Mouse (Mus musculus): ENCODE data around the gene Mecr. TPM values are rescaled to one million over a fixed set of nuclear protein-coding genes. Genes with fewer than 3 reads are reported as not detected.

Gene Mecr
- polyA plus RNA-seq, 1 experiment from 2014 or later: 57.5 TPM

DNA sequence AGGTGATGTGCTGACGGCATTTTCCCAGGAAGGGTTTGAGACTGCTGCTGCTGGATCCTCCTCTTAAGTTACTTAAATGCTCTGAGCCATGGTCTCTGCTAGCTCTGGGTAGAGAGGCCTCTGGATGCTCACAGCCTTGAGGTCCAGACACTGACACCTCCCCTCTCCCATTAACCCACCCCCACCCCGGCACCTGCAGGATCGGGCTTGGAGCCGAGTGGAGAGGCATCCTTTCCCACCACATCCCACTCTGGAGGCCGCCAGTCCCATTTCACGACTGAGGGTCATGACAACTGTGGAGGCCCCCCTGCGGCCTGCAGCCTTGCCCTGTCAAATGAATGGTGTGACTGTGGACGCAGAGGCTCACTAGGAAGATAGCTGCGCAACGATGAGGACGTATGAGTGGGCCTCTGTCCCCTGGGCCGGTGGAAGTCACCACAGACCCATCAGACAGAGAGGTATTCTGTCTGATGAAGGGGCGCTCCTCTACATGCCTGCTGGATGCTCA is 72.6 kb downstream of the Mecr start:
- H3K4me3 ChIP-seq (replicated peaks): 0 out of 2 replicates have a peak overlapping the region, but pooled peaks have one; percentile 23
- peaks cover 46% of the 10 kb centered on the region for H3K4me1 ChIP-seq
- no peak overlapping the region for H3K27ac ChIP-seq
- no peaks in the 10 kb centered on the region for H3K36me3 ChIP-seq
- H3K4me2 ChIP-seq: peak overlapping the region; percentile 55; the same call in 1 of the 2 replicates
- 33% methylated on average over 13 of the region's 13 CpGs for WGBS
- H3K9me3 ChIP-seq: no peaks in the 10 kb centered on the region
- H3K27me3 ChIP-seq (replicated peaks): peaks cover 45% of the 10 kb centered on the region
- no peak overlapping the region for H3K9ac ChIP-seq
- ATAC-seq (ENCODE audit: insufficient read depth, low FRiP score, low read depth): no peak

DNA sequence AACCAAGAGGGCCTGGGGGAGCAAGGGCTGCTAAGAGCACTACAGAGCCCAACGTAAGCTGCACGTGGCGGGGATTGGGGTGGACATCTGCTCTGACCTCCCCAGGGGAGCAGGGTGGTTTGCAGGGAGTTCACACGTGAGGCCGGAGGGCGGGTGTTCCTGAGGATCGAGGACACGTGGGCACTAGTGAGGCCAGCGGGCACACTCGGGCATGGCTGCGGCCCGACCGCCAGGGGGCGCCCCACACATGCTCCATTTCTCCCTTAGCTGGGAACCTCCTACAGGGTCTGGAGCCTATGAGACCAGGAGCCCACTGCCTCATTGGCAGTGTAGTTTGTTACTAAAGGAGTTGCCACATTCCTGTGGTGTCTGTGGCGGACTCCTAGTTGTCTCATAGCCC is 73.2 kb downstream of the Mecr start:
- ATAC-seq (ENCODE audit: insufficient read depth, low FRiP score, low read depth): no peak
- no peak overlapping the region for H3K4me2 ChIP-seq
- no peaks in the 10 kb centered on the region for H3K9me3 ChIP-seq
- H3K27me3 ChIP-seq (replicated peaks): peaks cover 47% of the 10 kb centered on the region
- H3K9ac ChIP-seq: no peak overlapping the region
- H3K27ac ChIP-seq: no peak overlapping the region
- H3K36me3 ChIP-seq: no peaks in the 10 kb centered on the region
- no peak overlapping the region for H3K4me3 ChIP-seq (replicated peaks)
- peaks cover 51% of the 10 kb centered on the region for H3K4me1 ChIP-seq
- WGBS: 9% methylated on average over 15 of the region's 15 CpGs

DNA sequence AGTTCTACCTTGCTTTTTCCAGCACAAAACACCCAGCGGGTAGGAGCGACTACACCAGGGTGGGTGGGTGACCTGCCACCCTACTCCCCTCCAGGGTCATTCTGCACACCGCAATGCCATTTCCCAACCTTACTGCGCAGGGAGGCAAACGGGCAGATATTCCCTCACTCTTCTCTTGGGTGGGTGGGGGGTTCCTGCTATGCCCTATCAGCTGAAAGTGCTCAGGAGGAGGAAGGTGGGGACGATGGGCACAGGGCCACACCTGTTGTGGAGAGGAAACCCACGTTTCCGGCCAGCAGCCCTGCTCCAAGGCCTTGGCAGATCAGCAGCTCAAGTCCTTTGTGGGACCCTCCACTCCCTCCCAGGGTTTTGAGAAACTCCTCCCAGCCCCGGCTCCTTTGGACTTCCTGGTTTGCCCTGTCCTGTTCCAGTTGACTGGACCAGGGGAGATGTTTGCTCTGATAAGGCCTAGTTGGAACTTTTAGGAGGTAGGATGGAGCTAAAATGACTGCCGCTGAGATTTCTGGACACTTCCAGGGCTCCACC is 73.8 kb downstream of the Mecr start:
- WGBS: 69% methylated on average over 10 of the region's 10 CpGs
- peaks cover 57% of the 10 kb centered on the region for H3K4me1 ChIP-seq

More for the DNA sequence above, 73.8 kb downstream of the Mecr start:
- H3K27me3 ChIP-seq (replicated peaks): peaks cover 53% of the 10 kb centered on the region
- no peak overlapping the region for H3K4me2 ChIP-seq
- ATAC-seq (ENCODE audit: insufficient read depth, low FRiP score, low read depth): no peak
- H3K9me3 ChIP-seq: no peaks in the 10 kb centered on the region
- H3K9ac ChIP-seq: no peak overlapping the region
- H3K4me3 ChIP-seq (replicated peaks): no peak overlapping the region
- H3K36me3 ChIP-seq: no peaks in the 10 kb centered on the region
- H3K27ac ChIP-seq: no peak overlapping the region

Other genes with a start within 250 kb of the Mecr start
- 10.5 and 12.6 TPM in 2 replicates for gene Ptpru, start 5.2 kb upstream of the Mecr start, polyA plus RNA-seq (2015; fragmentation: Nextera tagmentation; extraction: Ambion mirVana)
- 95.1 and 97.8 TPM in 2 replicates for gene Srsf4, start 30.1 kb downstream of the Mecr start, polyA plus RNA-seq (2015; fragmentation: Nextera tagmentation; extraction: Ambion mirVana)
- 0.99 and 1.2 TPM in 2 replicates for gene Tmem200b, start 78.3 kb downstream of the Mecr start, polyA plus RNA-seq (2015; fragmentation: Nextera tagmentation; extraction: Ambion mirVana)
- gene Gm10300, start 231.2 kb downstream of the Mecr start, polyA plus RNA-seq (2015; fragmentation: Nextera tagmentation; extraction: Ambion mirVana): 0.13 TPM in 1 of 2 replicates, not detected in the other
- 54.9 and 57.8 TPM in 2 replicates for gene Epb41, start 231.9 kb downstream of the Mecr start, polyA plus RNA-seq (2015; fragmentation: Nextera tagmentation; extraction: Ambion mirVana)

All from stomach, embryonic 15.5 days (tissue).